Mouse (Mus musculus): ENCODE results near the gene Mast4. TPM values are rescaled to one million over a fixed set of nuclear protein-coding genes. Genes with fewer than 3 reads are reported as not detected.

Gene Mast4
- polyA plus RNA-seq, 1 experiment from 2014 or later: 19.5 TPM

DNA sequence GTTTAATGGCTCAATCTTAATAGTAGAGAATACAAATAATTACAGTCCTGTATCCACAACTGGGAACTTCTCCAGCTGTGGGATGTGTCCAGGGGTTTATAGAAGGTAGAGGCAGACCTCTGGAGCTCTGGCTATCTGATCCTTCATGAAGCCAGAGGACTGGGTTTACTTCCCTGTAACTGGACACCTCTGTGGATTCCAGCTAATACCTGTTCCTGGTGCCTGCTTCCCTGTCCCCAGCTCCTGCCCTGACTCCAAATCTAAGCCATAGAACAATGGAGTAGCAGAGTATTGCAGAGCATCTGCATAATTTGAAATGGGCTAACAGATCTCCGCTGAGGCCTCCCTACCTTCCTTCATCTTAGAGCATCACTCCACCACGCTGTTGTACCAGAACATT is 398.1 kb downstream of the Mast4 start:
- H3K4me3 ChIP-seq (ENCODE audit: low read depth, low read length): no peak overlapping the region
- ATAC-seq (ENCODE audit: insufficient read depth, low FRiP score, low TSS enrichment) (no peak), DNase-seq (ENCODE audit: low spot score) (no peak)
- no peaks in the 10 kb centered on the region for H3K27me3 ChIP-seq (ENCODE audit: control insufficient read depth, insufficient read depth, low read length)
- H3K4me2 ChIP-seq (ENCODE audit: low read depth): no peak overlapping the region
- no peaks in the 10 kb centered on the region for H3K4me1 ChIP-seq (ENCODE audit: control insufficient read depth, insufficient read depth, low read length)
- H3K27ac ChIP-seq (ENCODE audit: low read depth, low read length): no peak overlapping the region
- H3K9ac ChIP-seq (ENCODE audit: low read length): no peak overlapping the region
- no peaks in the 10 kb centered on the region for H3K9me3 ChIP-seq (ENCODE audit: control insufficient read depth, low read length)
- no peaks in the 10 kb centered on the region for H3K36me3 ChIP-seq (ENCODE audit: control insufficient read depth, insufficient read depth, low read length)
- WGBS: 100% methylated on average over 2 of the region's 2 CpGs

DNA sequence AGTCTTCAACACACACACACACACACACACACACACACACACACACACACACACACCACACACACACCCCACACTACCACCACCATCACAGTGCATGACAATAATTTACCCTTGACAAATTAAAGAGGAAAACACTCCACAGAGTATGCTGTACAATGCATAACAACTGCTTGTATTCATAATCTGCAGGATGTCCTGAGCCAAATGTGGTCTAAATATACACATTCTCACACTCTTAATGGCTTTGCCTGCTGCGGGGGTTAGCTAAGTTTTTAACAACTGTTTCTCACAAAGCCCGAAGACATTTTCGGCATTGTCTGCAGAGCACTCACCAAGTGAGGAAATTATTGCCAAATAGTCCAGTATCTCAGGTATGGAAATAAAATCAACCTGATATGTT is 398.5 kb downstream of the Mast4 start:
- no peak overlapping the region for H3K4me3 ChIP-seq (ENCODE audit: low read depth, low read length)
- 83% methylated on average over 3 of the region's 3 CpGs for WGBS
- ATAC-seq (ENCODE audit: insufficient read depth, low FRiP score, low TSS enrichment): no peak
- no peaks in the 10 kb centered on the region for H3K4me1 ChIP-seq (ENCODE audit: control insufficient read depth, insufficient read depth, low read length)
- no peak for DNase-seq (ENCODE audit: low spot score)
- no peaks in the 10 kb centered on the region for H3K36me3 ChIP-seq (ENCODE audit: control insufficient read depth, insufficient read depth, low read length)
- H3K9me3 ChIP-seq (ENCODE audit: control insufficient read depth, low read length): no peaks in the 10 kb centered on the region
- H3K27me3 ChIP-seq (ENCODE audit: control insufficient read depth, insufficient read depth, low read length): no peaks in the 10 kb centered on the region
- H3K4me2 ChIP-seq (ENCODE audit: low read depth): no peak overlapping the region
- no peak overlapping the region for H3K27ac ChIP-seq (ENCODE audit: low read depth, low read length)
- H3K9ac ChIP-seq (ENCODE audit: low read length): no peak overlapping the region

DNA sequence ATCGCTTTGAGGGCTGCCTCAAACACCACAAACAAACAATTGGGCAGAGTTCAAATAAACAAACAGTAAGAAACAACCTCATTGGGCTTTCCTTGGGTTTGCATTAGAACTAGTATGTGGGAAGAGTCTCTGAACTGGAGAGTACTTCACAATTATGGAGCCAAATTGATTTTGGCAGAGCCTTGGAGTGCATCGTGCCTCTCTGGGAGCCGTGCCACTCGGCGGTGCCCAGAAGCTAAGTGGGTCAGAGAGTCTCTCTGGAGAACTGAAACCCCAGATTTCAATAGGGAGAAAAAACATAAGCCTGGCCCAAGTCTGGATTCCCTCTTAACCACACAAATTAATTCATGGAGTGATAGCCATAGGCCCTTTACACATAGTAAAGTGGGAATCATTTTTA is 400.6 kb downstream of the Mast4 start:
- Histone ChIP-seq H3K4me1 (ENCODE audit: control insufficient read depth, insufficient read depth, low read length) (no peaks in the 10 kb centered on the region), H3K9me3 (ENCODE audit: control insufficient read depth, low read length) (no peaks in the 10 kb centered on the region), H3K27me3 (ENCODE audit: control insufficient read depth, insufficient read depth, low read length) (no peaks in the 10 kb centered on the region), H3K27ac (ENCODE audit: low read depth, low read length) (no peak overlapping the region), H3K4me2 (ENCODE audit: low read depth) (no peak overlapping the region), H3K36me3 (ENCODE audit: control insufficient read depth, insufficient read depth, low read length) (no peaks in the 10 kb centered on the region), H3K9ac (ENCODE audit: low read length) (no peak overlapping the region), H3K4me3 (ENCODE audit: low read depth, low read length) (no peak overlapping the region)
- ATAC-seq (ENCODE audit: insufficient read depth, low FRiP score, low TSS enrichment) (no peak), DNase-seq (ENCODE audit: low spot score) (no peak)
- 89% methylated on average over 5 of the region's 5 CpGs for WGBS

DNA sequence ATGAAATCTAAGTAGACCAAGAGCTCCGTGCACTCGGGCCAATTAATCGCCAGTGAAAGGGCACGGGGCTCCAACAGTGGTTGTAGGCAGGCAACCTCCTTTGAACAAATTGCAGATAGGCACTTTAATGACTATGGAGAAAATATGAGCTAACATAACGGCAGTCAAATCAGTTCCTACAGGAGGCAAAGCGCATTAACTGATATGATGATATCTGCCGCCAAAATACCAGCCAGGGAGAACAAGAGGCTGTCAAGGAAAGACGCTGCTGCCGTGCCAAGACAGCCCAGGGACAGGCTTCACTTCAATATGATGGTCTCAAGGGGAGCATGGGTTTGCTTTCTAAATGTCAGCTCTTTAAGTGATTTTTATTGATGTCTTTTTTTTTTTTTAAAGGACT is 401.9 kb downstream of the Mast4 start:
- DNase-seq (ENCODE audit: low spot score) (no peak), ATAC-seq (ENCODE audit: insufficient read depth, low FRiP score, low TSS enrichment) (no peak)
- no peak overlapping the region for H3K9ac ChIP-seq (ENCODE audit: low read length)
- no peak overlapping the region for H3K4me2 ChIP-seq (ENCODE audit: low read depth)
- WGBS: 88% methylated on average over 9 of the region's 9 CpGs
- H3K9me3 ChIP-seq (ENCODE audit: control insufficient read depth, low read length): no peaks in the 10 kb centered on the region
- no peaks in the 10 kb centered on the region for H3K27me3 ChIP-seq (ENCODE audit: control insufficient read depth, insufficient read depth, low read length)
- no peaks in the 10 kb centered on the region for H3K36me3 ChIP-seq (ENCODE audit: control insufficient read depth, insufficient read depth, low read length)
- no peaks in the 10 kb centered on the region for H3K4me1 ChIP-seq (ENCODE audit: control insufficient read depth, insufficient read depth, low read length)
- H3K27ac ChIP-seq (ENCODE audit: low read depth, low read length): no peak overlapping the region
- H3K4me3 ChIP-seq (ENCODE audit: low read depth, low read length): no peak overlapping the region

DNA sequence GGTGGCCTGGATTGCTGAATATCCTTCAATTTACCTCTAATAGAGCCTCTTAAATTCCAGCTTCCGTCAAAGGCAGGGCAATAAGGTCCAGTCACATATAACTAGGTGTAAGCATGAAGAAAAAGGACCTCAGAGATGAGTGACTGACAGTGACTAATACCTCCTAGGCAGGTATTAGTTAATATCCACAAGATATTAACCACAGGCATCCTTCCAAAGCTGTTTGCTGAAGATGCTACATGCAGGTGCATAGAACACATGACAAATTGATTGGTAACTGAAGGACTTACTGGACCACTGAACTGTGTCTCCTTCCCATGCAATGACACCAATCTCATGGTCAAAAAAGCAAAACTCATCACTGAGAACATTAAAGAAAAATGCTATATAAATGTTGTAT is 402.3 kb downstream of the Mast4 start:
- no peak overlapping the region for H3K4me3 ChIP-seq (ENCODE audit: low read depth, low read length)
- H3K27ac ChIP-seq (ENCODE audit: low read depth, low read length): no peak overlapping the region
- H3K36me3 ChIP-seq (ENCODE audit: control insufficient read depth, insufficient read depth, low read length): no peaks in the 10 kb centered on the region
- DNase-seq (ENCODE audit: low spot score) (no peak), ATAC-seq (ENCODE audit: insufficient read depth, low FRiP score, low TSS enrichment) (no peak)
- H3K27me3 ChIP-seq (ENCODE audit: control insufficient read depth, insufficient read depth, low read length): no peaks in the 10 kb centered on the region
- H3K9ac ChIP-seq (ENCODE audit: low read length): no peak overlapping the region
- WGBS: 94% methylated on average over 1 of the region's 1 CpGs
- H3K4me2 ChIP-seq (ENCODE audit: low read depth): no peak overlapping the region
- H3K9me3 ChIP-seq (ENCODE audit: control insufficient read depth, low read length): no peaks in the 10 kb centered on the region
- H3K4me1 ChIP-seq (ENCODE audit: control insufficient read depth, insufficient read depth, low read length): no peaks in the 10 kb centered on the region

DNA sequence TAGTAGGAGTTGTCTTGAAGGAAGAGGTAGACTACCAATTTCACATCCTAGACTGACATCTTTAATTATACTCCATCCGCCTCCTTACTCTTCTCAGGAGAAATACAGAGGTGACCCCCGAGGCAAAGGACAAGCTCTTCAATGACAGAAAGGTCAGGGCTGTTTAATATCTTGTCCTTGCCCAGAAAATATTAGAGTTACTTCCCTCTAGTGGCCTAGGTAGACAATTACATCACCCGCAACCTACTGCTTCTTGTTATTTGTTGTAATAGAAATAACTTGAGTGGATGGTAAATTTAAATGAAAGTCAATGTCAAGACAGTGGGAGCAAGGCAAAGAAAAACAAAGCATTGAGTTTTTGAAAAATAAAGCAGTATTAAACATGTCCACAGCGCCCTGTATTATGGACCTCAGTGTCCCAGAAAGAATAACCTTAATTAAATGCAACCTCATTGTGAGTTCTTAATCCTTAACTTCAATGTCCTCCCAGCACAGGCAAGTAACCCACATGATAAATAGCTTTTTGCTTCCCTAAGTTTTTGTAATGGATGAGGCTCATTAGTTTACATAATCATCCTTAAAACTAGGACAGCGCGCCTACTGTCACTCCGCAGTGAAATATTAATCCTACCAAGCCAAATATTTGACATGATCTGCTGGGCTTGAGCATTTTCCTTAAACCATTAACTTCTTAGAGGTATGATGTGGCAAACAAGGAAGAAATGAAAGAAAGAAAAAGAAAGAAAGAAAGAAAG is 408.3 kb downstream of the Mast4 start:
- Histone ChIP-seq H3K4me3 (ENCODE audit: low read depth, low read length) (no peak overlapping the region), H3K27me3 (ENCODE audit: control insufficient read depth, insufficient read depth, low read length) (no peaks in the 10 kb centered on the region), H3K9me3 (ENCODE audit: control insufficient read depth, low read length) (no peaks in the 10 kb centered on the region), H3K27ac (ENCODE audit: low read depth, low read length) (no peak overlapping the region), H3K4me2 (ENCODE audit: low read depth) (no peak overlapping the region), H3K9ac (ENCODE audit: low read length) (no peak overlapping the region), H3K36me3 (ENCODE audit: control insufficient read depth, insufficient read depth, low read length) (no peaks in the 10 kb centered on the region), H3K4me1 (ENCODE audit: control insufficient read depth, insufficient read depth, low read length) (no peaks in the 10 kb centered on the region)
- DNase-seq (ENCODE audit: low spot score) (no peak), ATAC-seq (ENCODE audit: insufficient read depth, low FRiP score, low TSS enrichment) (no peak)
- 86% methylated on average over 7 of the region's 7 CpGs for WGBS

DNA sequence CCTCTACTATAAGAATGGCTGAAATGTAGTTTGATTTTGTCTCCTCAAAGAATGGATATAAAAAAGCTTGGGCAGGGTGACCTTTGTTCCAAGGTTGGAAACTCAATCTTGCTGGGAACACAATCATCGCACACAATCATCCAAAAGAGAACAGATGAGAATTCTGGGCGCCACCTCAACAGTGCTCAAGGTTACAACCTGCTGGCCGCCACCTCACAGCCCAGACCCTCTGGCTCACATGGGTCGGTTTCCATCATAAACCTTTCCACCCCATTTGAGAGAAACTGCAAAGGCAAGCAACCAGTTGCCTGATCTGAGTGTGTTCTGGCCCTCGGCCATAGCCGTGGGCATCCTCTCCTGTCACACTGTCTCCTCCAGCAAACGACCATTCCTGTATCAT is 414.6 kb downstream of the Mast4 start:
- DNase-seq (ENCODE audit: low spot score) (no peak), ATAC-seq (ENCODE audit: insufficient read depth, low FRiP score, low TSS enrichment) (no peak)
- H3K27me3 ChIP-seq (ENCODE audit: control insufficient read depth, insufficient read depth, low read length): no peaks in the 10 kb centered on the region
- no peaks in the 10 kb centered on the region for H3K4me1 ChIP-seq (ENCODE audit: control insufficient read depth, insufficient read depth, low read length)
- H3K27ac ChIP-seq (ENCODE audit: low read depth, low read length): no peak overlapping the region
- H3K36me3 ChIP-seq (ENCODE audit: control insufficient read depth, insufficient read depth, low read length): no peaks in the 10 kb centered on the region
- 88% methylated on average over 7 of the region's 7 CpGs for WGBS
- no peak overlapping the region for H3K4me3 ChIP-seq (ENCODE audit: low read depth, low read length)
- H3K9ac ChIP-seq (ENCODE audit: low read length): no peak overlapping the region
- H3K9me3 ChIP-seq (ENCODE audit: control insufficient read depth, low read length): no peaks in the 10 kb centered on the region
- no peak overlapping the region for H3K4me2 ChIP-seq (ENCODE audit: low read depth)

DNA sequence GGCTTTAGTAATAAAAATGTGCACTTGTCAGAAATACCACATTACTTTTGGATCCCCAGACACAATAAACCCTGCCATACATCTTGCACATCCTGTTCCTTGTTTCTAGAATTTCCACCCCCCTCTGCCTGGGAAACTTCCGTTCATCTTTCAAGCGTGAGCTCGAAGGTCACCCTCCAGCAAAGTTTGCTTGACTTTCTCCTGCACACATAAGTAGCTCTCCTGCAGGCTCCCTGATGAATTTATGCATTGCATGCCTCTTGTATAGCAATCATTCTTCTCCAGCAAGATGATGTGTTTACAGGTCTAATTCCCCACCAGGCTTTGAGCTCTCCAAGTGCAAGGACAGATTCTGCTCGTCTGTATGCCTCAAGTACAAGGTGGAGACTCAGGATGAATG is 415.7 kb downstream of the Mast4 start:
- ATAC-seq (ENCODE audit: insufficient read depth, low FRiP score, low TSS enrichment) (no peak), DNase-seq (ENCODE audit: low spot score) (no peak)
- WGBS: 49% methylated on average over 4 of the region's 4 CpGs
- Histone ChIP-seq H3K9me3 (ENCODE audit: control insufficient read depth, low read length) (no peaks in the 10 kb centered on the region), H3K36me3 (ENCODE audit: control insufficient read depth, insufficient read depth, low read length) (no peaks in the 10 kb centered on the region), H3K9ac (ENCODE audit: low read length) (no peak overlapping the region), H3K4me3 (ENCODE audit: low read depth, low read length) (no peak overlapping the region), H3K4me1 (ENCODE audit: control insufficient read depth, insufficient read depth, low read length) (no peaks in the 10 kb centered on the region), H3K27ac (ENCODE audit: low read depth, low read length) (no peak overlapping the region), H3K4me2 (ENCODE audit: low read depth) (no peak overlapping the region), H3K27me3 (ENCODE audit: control insufficient read depth, insufficient read depth, low read length) (no peaks in the 10 kb centered on the region)

DNA sequence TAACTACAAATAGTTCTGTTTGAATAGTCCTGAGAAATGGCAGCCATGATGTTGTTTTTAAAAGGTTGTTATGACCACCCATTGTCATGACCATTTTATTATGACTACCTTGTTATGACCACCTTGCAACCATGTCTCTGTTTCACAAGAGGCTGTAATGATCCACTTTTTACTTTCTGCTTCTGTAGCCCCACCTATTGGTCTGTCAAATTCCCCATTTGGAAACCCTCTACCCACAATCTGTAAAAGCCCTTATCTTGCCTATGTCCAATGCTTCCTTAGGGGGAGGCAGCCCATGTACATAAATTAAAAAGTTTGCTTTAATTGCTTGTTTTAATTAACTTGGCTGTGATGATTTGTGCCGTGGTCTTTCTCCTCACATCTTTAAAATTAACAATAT is 419.0 kb downstream of the Mast4 start:
- H3K36me3 ChIP-seq (ENCODE audit: control insufficient read depth, insufficient read depth, low read length): no peaks in the 10 kb centered on the region
- 83% methylated on average over 1 of the region's 1 CpGs for WGBS
- H3K27ac ChIP-seq (ENCODE audit: low read depth, low read length): no peak overlapping the region
- ATAC-seq (ENCODE audit: insufficient read depth, low FRiP score, low TSS enrichment): no peak
- H3K9me3 ChIP-seq (ENCODE audit: control insufficient read depth, low read length): no peaks in the 10 kb centered on the region
- no peaks in the 10 kb centered on the region for H3K4me1 ChIP-seq (ENCODE audit: control insufficient read depth, insufficient read depth, low read length)
- no peak overlapping the region for H3K4me2 ChIP-seq (ENCODE audit: low read depth)
- no peak for DNase-seq (ENCODE audit: low spot score)
- no peak overlapping the region for H3K9ac ChIP-seq (ENCODE audit: low read length)
- H3K27me3 ChIP-seq (ENCODE audit: control insufficient read depth, insufficient read depth, low read length): no peaks in the 10 kb centered on the region
- H3K4me3 ChIP-seq (ENCODE audit: low read depth, low read length): no peak overlapping the region
